Mouse (Mus musculus) v-Abl transformed pro-B cells (cell line): ENCODE measurements around the gene Tph1.

Source experiments
- in situ Hi-C, 2 experiments: fragments of 400-800 bp; cut with MboI; formaldehyde crosslinking; loops; one replicate each; pipeline ENCODE4 v1.15.1; 2025; ENCODE audit not compliant: unreplicated experiment in 2 of 2

Gene Tph1

DNA sequence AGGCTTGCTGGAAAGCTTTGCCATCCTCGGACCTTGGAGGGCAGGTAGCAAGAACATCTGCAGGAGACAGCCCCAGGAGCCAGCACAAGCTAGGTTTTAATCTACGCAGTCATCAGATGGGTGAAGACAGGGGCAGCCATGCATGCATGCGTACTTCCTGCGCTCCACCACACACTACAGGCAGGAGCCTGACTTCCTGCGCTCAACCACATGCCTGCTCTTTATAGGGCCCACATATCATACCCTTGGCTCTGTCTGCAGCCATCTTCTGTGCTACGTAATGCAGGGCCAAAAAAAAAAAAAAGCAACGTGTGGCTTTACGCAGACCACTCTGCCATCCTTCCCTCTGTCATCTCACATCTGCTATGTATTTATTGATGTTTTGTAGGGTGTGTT, 65.3 kb downstream of the Tph1 start:
- in situ Hi-C loops, result loop anchor here (5.0 to 10.0 kb wide), 5 partner anchors 105 to 510 kb away; partner anchors contain the start of gene Saal1 (in 1 of the 2)

DNA sequence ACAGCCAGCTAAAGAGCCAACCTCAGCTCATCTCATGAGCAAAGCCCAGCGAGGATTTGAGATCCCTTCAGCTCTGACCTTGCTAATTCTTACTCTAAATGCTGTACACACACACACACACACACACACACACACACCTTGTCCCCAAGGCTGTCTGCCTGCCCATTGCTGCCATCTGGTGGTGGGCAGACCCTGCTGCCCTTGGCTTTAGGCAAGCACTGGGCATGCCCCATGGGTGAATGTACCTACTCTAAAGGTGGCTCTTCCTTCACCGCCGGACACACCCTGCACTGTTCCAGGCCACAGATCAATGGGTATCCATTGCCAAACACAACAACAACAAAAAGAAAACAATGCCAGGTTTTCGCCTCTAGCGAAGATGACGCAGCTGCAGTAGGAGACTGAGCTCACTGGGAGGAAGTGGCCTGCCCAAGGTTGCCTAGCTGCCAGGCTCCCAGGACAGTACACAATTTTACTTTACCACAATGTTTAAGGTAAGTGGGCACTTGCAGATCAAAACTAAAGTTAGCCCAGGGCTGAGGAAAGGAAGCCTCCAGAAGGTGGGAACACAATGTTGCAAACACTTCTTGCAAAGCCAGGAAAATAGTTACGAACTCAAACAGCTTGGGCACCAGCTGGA, 65.8 kb downstream of the Tph1 start:
- in situ Hi-C loops, result loop anchor here (5.0 to 10.0 kb wide), 5 partner anchors 106 to 509 kb away; partner anchors contain the start of gene Saal1 (in 1 of the 2)

DNA sequence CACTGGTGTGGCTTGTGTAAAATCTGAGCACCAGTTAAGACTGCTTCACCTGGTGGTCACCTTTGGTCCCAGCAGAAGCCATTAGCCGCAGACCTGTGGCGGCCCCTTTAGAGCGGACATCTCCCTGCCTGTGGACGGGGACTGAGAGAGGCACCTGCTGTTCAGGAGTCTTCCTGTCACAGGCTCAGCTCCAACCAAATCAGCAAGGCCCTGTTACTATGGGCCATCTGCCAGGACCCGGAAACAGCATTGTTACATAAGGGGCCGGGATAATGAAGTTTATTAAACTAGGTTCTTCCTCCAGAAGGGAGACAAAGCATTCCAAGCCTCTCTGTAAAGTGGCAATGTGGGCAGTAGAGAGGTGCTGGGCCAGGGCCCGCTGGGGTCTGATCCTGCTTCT, 69.3 kb downstream of the Tph1 start:
- in situ Hi-C loops, result loop anchor here in 1 of 2 experiments (10.0 kb wide), 1 partner anchor 178 kb away; no protein-coding TSS in a partner anchor

DNA sequence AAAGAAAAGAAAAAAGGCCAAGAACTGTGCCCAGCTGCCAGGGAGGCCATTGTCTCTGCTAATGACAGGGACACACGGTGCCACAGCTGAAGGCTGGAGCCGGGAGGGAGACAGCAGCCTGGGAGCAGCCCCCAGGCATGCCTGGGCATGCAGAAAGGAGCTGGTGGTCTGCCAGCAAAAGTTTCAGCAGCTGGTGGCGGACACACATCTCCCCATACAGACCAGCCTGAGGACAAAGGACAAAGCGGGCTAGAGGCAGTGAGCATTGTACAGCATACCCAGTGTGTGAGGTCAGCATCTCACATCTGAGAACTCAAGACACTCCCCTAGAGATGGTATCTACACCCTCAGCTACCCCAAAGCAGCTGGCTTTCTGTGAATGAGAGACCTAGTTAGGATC, 70.3 kb downstream of the Tph1 start:
- in situ Hi-C loops, result loop anchor here in 1 of 2 experiments (10.0 kb wide), 1 partner anchor 177 kb away; no protein-coding TSS in a partner anchor

DNA sequence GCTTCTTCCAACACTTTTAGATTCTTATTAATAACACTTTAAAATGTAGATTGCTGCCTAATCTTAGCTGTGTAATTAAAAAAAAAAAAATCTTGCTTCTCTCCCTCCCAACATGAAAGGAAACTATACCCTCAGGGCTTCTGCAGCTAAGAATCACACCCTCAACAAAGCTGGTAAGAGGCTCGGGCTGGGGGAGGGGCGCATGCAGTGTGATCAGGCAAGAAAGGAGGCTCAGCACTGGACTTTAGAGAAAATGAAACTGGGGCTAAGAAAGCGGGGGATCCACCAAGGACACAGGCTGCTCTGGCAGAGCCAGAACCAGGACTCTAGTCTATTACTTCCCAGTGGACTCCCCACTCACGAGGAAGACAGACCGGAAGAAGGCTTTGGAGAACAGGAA, 71.2 kb downstream of the Tph1 start:
- in situ Hi-C loops, result loop anchor here in 1 of 2 experiments (10.0 kb wide), 1 partner anchor 176 kb away; no protein-coding TSS in a partner anchor

DNA sequence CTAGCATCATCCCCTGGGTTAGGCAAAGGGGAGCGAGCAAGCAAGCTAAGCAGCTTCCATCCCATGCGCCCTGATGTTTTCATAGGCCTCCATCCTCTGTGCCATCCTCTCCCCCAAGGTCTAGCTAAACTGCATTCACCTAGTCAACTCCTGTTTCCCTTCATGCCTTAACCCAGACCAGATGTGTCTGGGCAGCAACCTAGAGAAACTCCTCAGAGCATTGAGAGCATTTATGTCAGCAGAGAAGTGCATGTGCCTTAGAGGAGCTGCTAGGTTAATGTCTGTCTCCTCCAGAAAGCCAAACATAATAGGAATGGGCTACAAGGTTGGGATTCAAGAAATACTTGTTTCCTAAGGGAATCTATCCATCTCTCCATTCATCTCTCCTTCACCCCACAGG, 75.3 kb downstream of the Tph1 start:
- in situ Hi-C loops, result no loop called here
